Mouse (Mus musculus) kidney, adult 2 months (tissue): ENCODE measurements at regions not wholly inside any gene's neighbourhood (a gene's known extent, or its start where the extent isn't known, plus 50 kb on each side); places are given as distances from the start of the nearest gene placed in this dataset.

Experiments used
- CTCF ChIP-seq: fragments of 200-500 bp; conservative IDR thresholded peaks from 2 replicates; pipeline ENCODE4 v1.5.1; 2011; ENCODE audit warnings: low read depth, mild to moderate bottlenecking, control low read depth, low read length, moderate library complexity, mixed read lengths; ENCODE audit not compliant: insufficient read depth, insufficient read length
- POLR2A ChIP-seq: fragments of 200-500 bp; IDR thresholded peaks from one replicate; pipeline ENCODE4 v1.6.1; 2011; ENCODE audit warnings: low read depth, low read length, control low read depth

- TF ChIP-seq CTCF (no peak), POLR2A (no peak)
These were observed 860.6 kb upstream of the Flrt2 start for GRCm38 (mm10) chr12:94831400-94831799.
